Mouse (Mus musculus) MEL (cell line): ENCODE measurements at regions not wholly inside any gene's neighbourhood (a gene's known extent, or its start where the extent isn't known, plus 50 kb on each side); places are given as distances from the start of the nearest gene placed in this dataset.

Source experiments
- DNase-seq: peaks from one replicate; pipeline ENCODE4 v3.0.0; 2011; ENCODE audit warnings: low read depth, low spot score
- H3K27ac ChIP-seq: 2 replicates; pipeline ENCODE4 v1.5.1; 2012; ENCODE audit warnings: low read depth, mild to moderate bottlenecking, control low read depth, low read length, moderate library complexity; ENCODE audit not compliant: control insufficient read depth
- H3K27me3 ChIP-seq, 2 experiments: fragments of 150-350 bp in 1 of 2; sonication (generic) in 1 of 2; 2 replicates each; pipeline ENCODE4 v1.6.1; 2012; ENCODE audit warnings: low read length in 2 of 2, mild to moderate bottlenecking in 2 of 2, improper control_type of control experiment in 1 of 2, moderate library complexity in 1 of 2; ENCODE audit not compliant: insufficient read depth in 2 of 2, control insufficient read depth in 1 of 2
- H3K36me3 ChIP-seq, 2 experiments: 2 replicates each; pipeline ENCODE4 v1.6.1; 2012 to 2014; ENCODE audit warnings: low read length in 2 of 2, improper control_type of control experiment in 1 of 2, inconsistent platforms in 1 of 2, mild to moderate bottlenecking in 1 of 2; ENCODE audit not compliant: insufficient read depth in 2 of 2, control insufficient read depth in 1 of 2
- H3K4me1 ChIP-seq, 2 experiments: fragments of 150-350 bp in 1 of 2; sonication (generic) in 1 of 2; 2 replicates each; pipeline ENCODE4 v1.6.1; 2012; ENCODE audit warnings: low read length in 2 of 2, improper control_type of control experiment in 1 of 2, mild to moderate bottlenecking in 1 of 2; ENCODE audit not compliant: insufficient read depth in 2 of 2, control insufficient read depth in 1 of 2
- H3K4me3 ChIP-seq, 2 experiments: fragments of 150-350 bp in 1 of 2; sonication (generic) in 1 of 2; 2 replicates each; pipeline ENCODE4 v1.5.1; 2012; ENCODE audit warnings: low read depth in 2 of 2, low read length in 2 of 2, mild to moderate bottlenecking in 2 of 2, moderate library complexity in 2 of 2, control low read depth in 1 of 2, improper control_type of control experiment in 1 of 2; ENCODE audit not compliant: control insufficient read depth in 1 of 2, insufficient read depth in 1 of 2
- H3K79me2 ChIP-seq: 2 replicates; pipeline ENCODE4 v1.6.1; 2012; ENCODE audit warnings: mild to moderate bottlenecking, low read length, moderate library complexity; ENCODE audit not compliant: control insufficient read depth, poor library complexity, insufficient read depth
- H3K9ac ChIP-seq: 2 replicates; pipeline ENCODE4 v1.6.1; 2012; ENCODE audit warnings: low read depth, mild to moderate bottlenecking, control low read depth, low read length, moderate library complexity; ENCODE audit not compliant: control insufficient read depth, poor library complexity, severe bottlenecking
- H3K9me3 ChIP-seq: fragments of 150-350 bp; sonication (generic); replicated peaks from 2 replicates; pipeline ENCODE4 v1.6.1; 2012; ENCODE audit warnings: mild to moderate bottlenecking, low read length, improper control_type of control experiment, moderate library complexity; ENCODE audit not compliant: insufficient read depth
- CTCF ChIP-seq, 3 experiments: IDR thresholded peaks in 2 of 3; conservative IDR thresholded peaks in 1 of 3; 2 replicates each; pipeline ENCODE4 v1.5.1; 2011 to 2012; ENCODE audit warnings: low read length in 3 of 3, low read depth in 2 of 3, mild to moderate bottlenecking in 2 of 3, improper control_type of control experiment in 1 of 3, inconsistent platforms in 1 of 3, mixed read lengths in 1 of 3, moderate library complexity in 1 of 3; ENCODE audit not compliant: control insufficient read depth in 1 of 3, insufficient read depth in 1 of 3, poor library complexity in 1 of 3, severe bottlenecking in 1 of 3
- GABPA ChIP-seq: IDR thresholded peaks from 2 replicates; pipeline ENCODE4 v1.6.1; 2012; ENCODE audit warnings: low read depth, mild to moderate bottlenecking, inconsistent platforms, low read length, improper control_type of control experiment, moderate library complexity
- GATA1 ChIP-seq: IDR thresholded peaks from 2 replicates; pipeline ENCODE4 v1.6.1; 2011; ENCODE audit warnings: low read depth, low read length, improper control_type of control experiment
- JUND ChIP-seq: IDR thresholded peaks from 2 replicates; pipeline ENCODE4 v1.6.1; 2011; ENCODE audit warnings: low read depth, mild to moderate bottlenecking, improper control_type of control experiment, low read length
- MAX ChIP-seq: IDR thresholded peaks from 2 replicates; pipeline ENCODE4 v1.6.1; 2011; ENCODE audit warnings: low read length, improper control_type of control experiment
- MAZ ChIP-seq: IDR thresholded peaks from 2 replicates; pipeline ENCODE4 v1.6.1; 2012; ENCODE audit warnings: low read depth, mild to moderate bottlenecking, inconsistent platforms, low read length, improper control_type of control experiment
- NELFE ChIP-seq: IDR thresholded peaks from 2 replicates; pipeline ENCODE4 v1.6.1; 2011; ENCODE audit warnings: low read depth, low read length, improper control_type of control experiment
- POLR2A ChIP-seq, 2 experiments: IDR thresholded peaks; 2 replicates each; pipeline ENCODE4 v1.6.1; 2011 to 2012; ENCODE audit warnings: low read length in 2 of 2, mild to moderate bottlenecking in 2 of 2, control low read depth in 1 of 2, improper control_type of control experiment in 1 of 2, low read depth in 1 of 2, moderate library complexity in 1 of 2; ENCODE audit not compliant: control insufficient read depth in 1 of 2, insufficient read depth in 1 of 2, poor library complexity in 1 of 2
- POLR2AphosphoS5 ChIP-seq: IDR thresholded peaks from 2 replicates; pipeline ENCODE4 v1.6.1; 2012; ENCODE audit warnings: low read depth, borderline replicate concordance, mild to moderate bottlenecking, inconsistent platforms, low read length, moderate library complexity, mixed read lengths
- RCOR1 ChIP-seq: IDR thresholded peaks from 2 replicates; pipeline ENCODE4 v1.6.1; 2012; ENCODE audit warnings: low read depth, mild to moderate bottlenecking, inconsistent platforms, low read length, improper control_type of control experiment
- SIN3A ChIP-seq: IDR thresholded peaks from 2 replicates; pipeline ENCODE4 v1.6.1; 2012; ENCODE audit warnings: low read length, improper control_type of control experiment, inconsistent platforms
- SMC3 ChIP-seq: IDR thresholded peaks from 2 replicates; pipeline ENCODE4 v1.6.1; 2011; ENCODE audit warnings: low read depth, low read length, improper control_type of control experiment
- TAL1 ChIP-seq: IDR thresholded peaks from 2 replicates; pipeline ENCODE4 v1.6.1; 2012; ENCODE audit warnings: mild to moderate bottlenecking, inconsistent platforms, low read length, moderate library complexity, mixed read lengths
- TCF12 ChIP-seq: IDR thresholded peaks from 2 replicates; pipeline ENCODE4 v1.6.1; 2014; ENCODE audit warnings: low read depth, mild to moderate bottlenecking, inconsistent platforms, low read length, improper control_type of control experiment, moderate library complexity
- USF1 ChIP-seq: IDR thresholded peaks from 2 replicates; pipeline ENCODE4 v1.6.1; 2014; ENCODE audit warnings: low read depth, mild to moderate bottlenecking, inconsistent platforms, low read length, improper control_type of control experiment, moderate library complexity
- ZC3H11A ChIP-seq: IDR thresholded peaks from 2 replicates; pipeline ENCODE4 v1.6.1; 2012; ENCODE audit warnings: low read depth, mild to moderate bottlenecking, inconsistent platforms, low read length, improper control_type of control experiment
- ZMIZ1 ChIP-seq: IDR thresholded peaks from 2 replicates; pipeline ENCODE4 v1.6.1; 2012; ENCODE audit warnings: low read depth, mild to moderate bottlenecking, inconsistent platforms, low read length, improper control_type of control experiment, moderate library complexity
- ZNF384 ChIP-seq: IDR thresholded peaks from 2 replicates; pipeline ENCODE4 v1.6.1; 2012; ENCODE audit warnings: low read depth, mild to moderate bottlenecking, inconsistent platforms, low read length, improper control_type of control experiment

DNA sequence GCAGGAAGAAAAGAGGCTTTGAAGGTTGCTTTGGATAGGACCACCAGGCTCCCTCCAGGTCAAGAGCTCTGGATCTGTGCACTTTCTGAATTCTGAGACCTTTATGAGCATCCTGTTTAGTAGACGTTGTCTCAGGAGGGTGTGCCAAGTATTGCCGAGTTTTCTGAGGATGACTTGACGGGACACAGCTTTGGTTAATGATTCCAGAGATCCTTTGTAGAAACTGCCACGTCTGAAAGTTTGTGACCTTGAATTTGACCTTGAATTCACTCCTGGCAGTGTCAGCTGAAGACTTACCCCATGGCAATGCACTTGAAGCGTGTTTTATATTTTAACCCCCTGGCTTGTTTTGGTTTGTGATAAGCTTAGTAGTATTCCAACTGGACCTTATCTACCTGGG lies 58.0 kb upstream of the Ercc6l2 start:
- TF ChIP-seq TAL1: no peak
- no peak for TF ChIP-seq SMC3
- TF ChIP-seq GABPA: no peak
- no peak for TF ChIP-seq ZMIZ1
- TF ChIP-seq RCOR1: no peak
- TF ChIP-seq MAZ: no peak
- TF ChIP-seq TCF12: no peak
- no peak for TF ChIP-seq JUND
- no peak for TF ChIP-seq NELFE
- no peak for TF ChIP-seq USF1
- TF ChIP-seq POLR2AphosphoS5: no peak
- no peak for TF ChIP-seq ZC3H11A
- no peak for TF ChIP-seq POLR2A (IDR thresholded peaks at IDR 0.05; ENCODE audit: control insufficient read depth in 1 of 2, insufficient read depth in 1 of 2, low read depth in 1 of 2, low read length in 2 of 2, poor library complexity in 1 of 2)
- no peak overlapping the region for H3K4me3 ChIP-seq
- no peaks in the 10 kb centered on the region; a peak in 1 of 4 replicates for H3K27me3 ChIP-seq
- H3K4me1 ChIP-seq: no peaks in the 10 kb centered on the region
- H3K79me2 ChIP-seq: no peaks in the 10 kb centered on the region
- H3K9ac ChIP-seq: no peak overlapping the region
- no peak overlapping the region for H3K27ac ChIP-seq
- no peak for DNase-seq
- H3K9me3 ChIP-seq: no peaks in the 10 kb centered on the region
- H3K36me3 ChIP-seq: no peaks in the 10 kb centered on the region

DNA sequence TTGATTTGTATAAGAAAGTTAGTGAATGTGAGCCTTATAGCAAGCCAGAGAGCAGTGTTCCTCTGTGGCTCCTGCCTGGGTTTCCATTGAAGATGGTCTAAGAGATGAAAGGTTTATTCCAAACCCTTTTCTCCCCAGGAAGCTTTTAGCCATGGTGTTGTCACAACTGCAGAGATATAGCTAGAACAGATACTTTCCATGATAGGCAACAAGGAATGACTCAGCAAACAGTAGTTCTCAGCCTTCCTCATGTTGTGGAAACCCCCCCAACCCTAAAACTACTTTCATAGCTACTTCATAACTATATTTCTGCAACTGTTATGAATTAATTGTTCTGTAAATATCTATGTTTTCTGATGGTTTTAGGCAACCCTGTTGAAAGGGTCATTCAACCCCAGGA lies 53.5 kb upstream of the Ercc6l2 start:
- no peak overlapping the region for H3K27ac ChIP-seq
- H3K9ac ChIP-seq: no peak overlapping the region
- TF ChIP-seq ZNF384 (no peak), GATA1 (no peak), POLR2A (IDR thresholded peaks at IDR 0.05; ENCODE audit: control insufficient read depth in 1 of 2, insufficient read depth in 1 of 2, low read depth in 1 of 2, low read length in 2 of 2, poor library complexity in 1 of 2) (no peak), SIN3A (no peak), MAX (no peak), TAL1 (no peak), GABPA (no peak), CTCF (IDR thresholded peaks at IDR 0.05 in 2 of 3, conservative IDR thresholded peaks at IDR 0.05 in 1 of 3; ENCODE audit: control insufficient read depth in 1 of 3, insufficient read depth in 1 of 3, low read depth in 2 of 3, low read length in 3 of 3, poor library complexity in 1 of 3, severe bottlenecking in 1 of 3) (no peak)
- no peaks in the 10 kb centered on the region for H3K79me2 ChIP-seq
- no peaks in the 10 kb centered on the region for H3K4me1 ChIP-seq
- H3K4me3 ChIP-seq: no peak overlapping the region
- peaks cover 0 to 2% of the 10 kb centered on the region in 2 experiments; a peak in 3 of 4 replicates for H3K27me3 ChIP-seq
- no peaks in the 10 kb centered on the region for H3K36me3 ChIP-seq
- no peak for DNase-seq
- no peaks in the 10 kb centered on the region for H3K9me3 ChIP-seq
